Mouse (Mus musculus) liver, postnatal 0 days (tissue): ENCODE data around the gene Spin1. TPM values are rescaled to one million over a fixed set of nuclear protein-coding genes. Genes with fewer than 3 reads are reported as not detected.

Source experiments
- ATAC-seq: fragments of 200-750 bp; cut with Nextera tagmentation; 2 replicates; pipeline ENCODE4 v1.8.0; 2017; ENCODE audit warnings: mild to moderate bottlenecking, moderate library complexity
- DNase-seq: peaks from one replicate; pipeline ENCODE4 v3.0.0-alpha.2; 2016
- H3K27ac ChIP-seq: fragments of 300-500 bp; sonication (generic); 2 replicates; pipeline ENCODE4 v1.5.1; 2014; ENCODE audit warnings: antibody characterized with exemption, moderate library complexity, mild to moderate bottlenecking, low read depth
- H3K27me3 ChIP-seq: fragments of 300-500 bp; sonication (generic); 2 replicates; pipeline ENCODE4 v1.6.1; 2014; ENCODE audit warnings: low read length, control low read depth, mixed read lengths; ENCODE audit not compliant: insufficient read depth
- H3K36me3 ChIP-seq: fragments of 300-500 bp; sonication (generic); replicated peaks from 2 replicates; pipeline ENCODE4 v1.6.1; 2014; ENCODE audit warnings: mild to moderate bottlenecking, control low read depth, low read length, moderate library complexity, mixed read lengths; ENCODE audit not compliant: insufficient read depth
- H3K4me1 ChIP-seq: fragments of 300-500 bp; sonication (generic); 2 replicates; pipeline ENCODE4 v1.6.1; 2014; ENCODE audit warnings: antibody characterized with exemption, mild to moderate bottlenecking, control low read depth; ENCODE audit not compliant: insufficient read depth
- H3K4me2 ChIP-seq: fragments of 300-500 bp; sonication (generic); 2 replicates; pipeline ENCODE4 v1.6.1; 2014; ENCODE audit warnings: low read depth, mild to moderate bottlenecking, low read length, moderate library complexity, mixed read lengths
- H3K4me3 ChIP-seq: fragments of 300-500 bp; sonication (generic); 2 replicates; pipeline ENCODE4 v1.5.1; 2014; ENCODE audit warnings: low read depth, low read length
- H3K9ac ChIP-seq: fragments of 300-500 bp; sonication (generic); replicated peaks from 2 replicates; pipeline ENCODE4 v1.6.1; 2014; ENCODE audit warnings: mild to moderate bottlenecking, moderate library complexity
- H3K9me3 ChIP-seq: fragments of 300-500 bp; sonication (generic); 2 replicates; pipeline ENCODE4 v1.6.1; 2016; ENCODE audit warnings: mild to moderate bottlenecking, control low read depth, low read length, mixed read lengths
- CTCF ChIP-seq: sonication (generic); IDR thresholded peaks from 2 replicates; pipeline ENCODE4 v1.5.1; 2016; ENCODE audit warnings: antibody characterized with exemption, low read depth
- EP300 ChIP-seq: IDR thresholded peaks from 2 replicates; pipeline ENCODE4 v1.6.1; 2016; ENCODE audit warnings: antibody characterized with exemption, low read depth, mild to moderate bottlenecking
- WGBS: fragments of 180-500 bp; shearing (Covaris S2); extraction: QIAGEN DNeasy Blood & Tissue Kit; methylation state at CpG from one replicate; pipeline ENCODE4 v1.1.7; 2014; ENCODE audit not compliant: insufficient replicate concordance; 5-methylcytosine and 5-hydroxymethylcytosine counted together
- polyA plus RNA-seq: library from polyadenylated mRNA; unstranded; fragments of >200 nt; fragmentation: Nextera tagmentation; extraction: Ambion mirVana; gene quantifications from 2 replicates; pipeline ENCODE4 v1.2.1, GENCODE M21; 2015

Gene Spin1
- polyA plus RNA-seq, 1 experiment from 2014 or later, result 12.6 TPM

GRCm38 (mm10) chr13:51193893-51194292 is 93.2 kb downstream of the Spin1 start:
- Histone ChIP-seq H3K9ac (no peak overlapping the region), H3K9me3 (no peaks in the 10 kb centered on the region), H3K4me1 (no peaks in the 10 kb centered on the region), H3K27me3 (no peaks in the 10 kb centered on the region), H3K4me3 (no peak overlapping the region), H3K27ac (no peak overlapping the region), H3K4me2 (no peak overlapping the region), H3K36me3 (no peaks in the 10 kb centered on the region)
- DNase-seq (no peak), ATAC-seq (no peak)
- no peak for TF ChIP-seq EP300
- no peak for TF ChIP-seq CTCF
- 54% methylated on average over 15 of the region's 15 CpGs for WGBS

- ATAC-seq, result no peak
- Histone ChIP-seq H3K9me3 (no peaks in the 10 kb centered on the region), H3K4me3 (no peak overlapping the region), H3K4me2 (no peak overlapping the region), H3K27ac (no peak overlapping the region), H3K27me3 (0 out of 2 replicates have a peak, but pooled peaks cover 3% of the 10 kb centered on the region), H3K4me1 (no peaks in the 10 kb centered on the region), H3K36me3 (no peaks in the 10 kb centered on the region), H3K9ac (no peak overlapping the region)
- 75% methylated on average over 3 of the region's 3 CpGs for whole genome bisulfite sequencing
- TF ChIP-seq CTCF (no peak), EP300 (no peak)
- DNase-seq, result no peak
These were observed 97.0 kb downstream of the Spin1 start for GRCm38 (mm10) chr13:51197699-51198098.

GRCm38 (mm10) chr13:51198186-51198585 is 97.5 kb downstream of the Spin1 start:
- no peaks in the 10 kb centered on the region for H3K36me3 ChIP-seq
- 65% methylated on average over 5 of the region's 5 CpGs for WGBS
- DNase-seq (no peak), ATAC-seq (no peak)
- H3K27ac ChIP-seq, result no peak overlapping the region
- H3K9me3 ChIP-seq, result no peaks in the 10 kb centered on the region
- H3K4me1 ChIP-seq, result no peaks in the 10 kb centered on the region
- TF ChIP-seq CTCF, result no peak
- TF ChIP-seq EP300, result no peak
- H3K4me2 ChIP-seq, result no peak overlapping the region
- H3K9ac ChIP-seq, result no peak overlapping the region
- H3K27me3 ChIP-seq, result 0 out of 2 replicates have a peak, but pooled peaks cover 3% of the 10 kb centered on the region
- H3K4me3 ChIP-seq, result no peak overlapping the region

Other genes starting within 250 kb of the Spin1 start
- gene Nxnl2, start 70.1 kb downstream of the Spin1 start, polyA plus RNA-seq, result 0.15 and 0.19 TPM in 2 replicates